Mouse (Mus musculus): ENCODE results near the gene Gps1.
"Not testable (repeated sequence)": the region's sequence is repeated elsewhere in the genome, so short reads cannot be mapped to it uniquely, and the experiment has no call there.

Gene Gps1

DNA sequence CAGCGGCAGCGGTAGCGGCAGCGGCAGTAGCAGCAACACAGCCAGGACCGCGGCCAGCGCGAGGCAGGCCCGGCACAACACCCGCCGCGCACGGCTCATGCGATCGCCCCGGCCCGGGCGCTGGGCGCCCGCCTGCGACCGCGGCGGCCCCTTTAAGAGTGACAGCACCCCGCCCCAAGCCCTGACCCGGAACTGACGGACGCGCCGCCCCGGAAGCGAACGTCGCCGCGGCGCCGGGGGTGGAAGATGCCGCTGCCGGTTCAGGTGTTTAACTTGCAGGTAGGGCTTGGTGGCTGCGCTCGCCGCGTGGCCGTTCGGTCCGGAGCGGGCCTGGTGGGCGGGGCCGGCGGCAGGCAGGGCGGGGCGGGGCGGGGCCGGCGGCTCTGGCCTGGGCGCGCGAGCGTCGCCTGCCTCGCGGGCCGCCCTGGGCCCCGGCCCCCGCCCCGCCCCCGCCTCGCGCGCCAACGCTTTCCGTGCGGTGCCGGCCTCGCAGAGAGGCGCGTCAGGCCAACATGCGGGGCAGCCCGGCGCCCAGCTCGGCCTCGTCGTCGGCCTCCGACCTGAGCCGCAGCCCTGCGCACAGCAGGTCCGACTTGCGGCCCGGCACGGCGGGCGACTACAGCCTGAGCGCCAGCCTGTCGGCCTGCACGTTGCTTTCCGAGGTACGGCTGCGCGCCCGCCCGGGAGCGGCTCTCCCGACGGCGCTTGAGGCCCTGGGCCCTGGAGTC lies at the start of gene Gps1, which contains the start of gene Rfng:
Gene Gps1 (plus strand): TSS at position 209 of the 728 bp plus-strand sequence.
Gene Rfng (minus strand): TSS at position 144 of the 728 bp plus-strand sequence.
- DNase-seq = peak; percentile 84 to 85

GRCm38 (mm10) chr11:120736424-120736823 lies 47.6 kb upstream of the Gps1 start:
- DNase-seq = no peak

GRCm38 (mm10) chr11:120740981-120741380 lies 43.1 kb upstream of the Gps1 start:
- no peak for DNase-seq

GRCm38 (mm10) chr11:120744121-120744701 lies 39.9 kb upstream of the Gps1 start:
- no peak for DNase-seq

GRCm38 (mm10) chr11:120747974-120748373 lies 36.1 kb upstream of the Gps1 start:
- no peak for DNase-seq

- peak; percentile 25 to 34 for DNase-seq
Observed at GRCm38 (mm10) chr11:120749430-120749829, 34.6 kb upstream of the Gps1 start.

- DNase-seq = no peak
Observed at GRCm38 (mm10) chr11:120751606-120752005, 32.5 kb upstream of the Gps1 start.

- no peak for DNase-seq
Observed at GRCm38 (mm10) chr11:120760236-120760635, 23.8 kb upstream of the Gps1 start.

DNA sequence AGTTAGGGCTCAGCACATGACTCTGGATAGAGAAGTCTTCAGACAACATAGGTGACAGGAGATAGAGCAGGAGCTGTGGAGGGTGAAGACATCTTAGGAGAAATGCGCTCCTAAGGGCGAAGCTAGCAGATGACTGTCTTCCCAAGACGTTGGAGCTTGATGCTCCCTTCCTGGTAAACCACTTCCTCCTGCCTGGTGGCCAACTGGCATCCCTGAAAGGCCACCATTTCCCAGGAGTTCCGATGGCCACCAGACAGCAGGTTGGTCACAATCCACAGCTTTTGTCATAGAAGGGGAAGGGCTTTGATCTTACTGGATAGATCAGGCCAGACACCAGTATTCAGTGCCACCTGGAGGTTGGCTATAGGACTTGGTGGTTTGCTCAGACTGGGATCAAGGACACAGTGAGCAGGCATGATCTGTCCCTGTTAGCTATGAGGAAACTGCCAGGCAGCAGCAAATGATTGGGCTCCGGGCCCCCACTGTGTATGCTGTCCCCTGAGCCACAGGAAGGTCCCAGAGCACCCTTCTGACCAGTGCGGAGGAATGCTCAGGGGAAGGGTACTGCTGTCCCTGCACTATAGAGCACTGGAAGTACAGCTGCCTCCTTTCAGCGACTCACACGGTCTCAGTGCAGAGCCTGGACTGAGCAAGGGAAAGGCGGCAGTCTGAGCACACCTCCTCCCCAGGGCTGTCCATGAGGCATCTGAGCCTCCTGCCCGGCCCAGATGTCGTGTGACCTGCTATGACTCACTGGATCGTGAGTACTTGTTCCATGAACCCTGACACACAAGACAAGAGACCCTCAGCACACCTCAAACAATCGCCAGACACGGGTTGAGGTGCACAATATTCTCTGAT lies 22.0 kb upstream of the Gps1 start:
- no peak for DNase-seq

- DNase-seq = not testable (repeated sequence)
Observed at GRCm38 (mm10) chr11:120762672-120763041, 21.4 kb upstream of the Gps1 start, which contains the start of gene Hmga1b. TSS of gene Hmga1b (plus strand) at chr11:120762794.

GRCm38 (mm10) chr11:120763121-120763999 lies 20.7 kb upstream of the Gps1 start:
- not testable (repeated sequence) for DNase-seq

DNA sequence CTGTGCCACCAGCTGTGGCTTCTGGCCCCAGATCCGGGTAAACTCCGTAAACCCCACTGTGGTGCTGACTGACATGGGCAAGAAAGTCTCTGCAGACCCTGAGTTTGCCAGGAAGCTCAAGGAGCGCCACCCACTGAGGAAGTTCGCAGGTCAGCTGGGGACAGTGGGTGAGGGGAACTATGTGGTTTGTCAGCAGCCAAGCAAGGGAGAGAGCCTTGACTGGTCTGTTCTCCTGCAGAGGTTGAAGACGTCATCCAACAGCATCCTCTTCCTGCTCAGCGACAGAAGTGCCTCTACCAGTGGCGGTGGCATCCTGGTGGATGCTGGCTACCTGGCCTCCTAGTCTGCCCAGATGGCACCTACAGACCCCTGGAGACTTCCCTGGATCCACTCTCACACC lies 17.0 kb upstream of the Gps1 start:
- DNase-seq = not testable (repeated sequence)

GRCm38 (mm10) chr11:120768206-120768605 lies 15.9 kb upstream of the Gps1 start:
- DNase-seq = no peak

- no peak for DNase-seq
Observed at GRCm38 (mm10) chr11:120772749-120773148, 11.3 kb upstream of the Gps1 start.

DNA sequence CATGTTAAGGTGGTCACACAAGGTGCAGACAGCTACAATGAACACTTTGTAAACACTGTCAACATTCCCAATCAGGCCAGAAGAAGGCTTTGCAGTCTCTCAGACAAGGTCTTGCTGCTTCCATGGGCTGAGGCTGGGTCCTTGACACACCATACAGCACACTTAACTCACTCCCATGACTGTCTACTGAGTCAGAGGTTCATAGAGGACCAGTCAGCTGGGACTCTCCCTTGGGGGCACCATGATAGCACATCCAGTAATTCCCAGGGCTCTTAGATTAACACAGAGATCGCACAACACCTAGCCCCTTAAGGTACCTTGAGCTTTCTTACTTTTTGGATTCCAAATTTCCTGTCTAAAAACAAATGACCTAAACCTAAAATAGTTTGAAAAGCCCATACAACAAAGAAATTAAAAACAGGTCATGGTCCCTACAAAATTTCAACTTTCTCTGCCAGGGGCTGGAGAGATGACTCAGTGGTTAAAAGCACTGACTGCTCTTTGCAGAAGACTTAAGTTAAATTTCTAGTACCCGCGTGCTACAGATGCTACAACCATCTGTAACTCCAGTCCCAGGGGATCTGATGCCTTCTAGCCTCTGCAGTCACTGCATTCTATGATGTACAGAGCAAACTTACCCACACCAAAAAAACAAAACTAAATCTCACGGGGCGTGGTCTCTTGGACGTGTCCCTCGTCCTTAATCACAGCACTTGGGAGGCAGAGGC lies 10.4 kb upstream of the Gps1 start:
- DNase-seq = no peak

DNA sequence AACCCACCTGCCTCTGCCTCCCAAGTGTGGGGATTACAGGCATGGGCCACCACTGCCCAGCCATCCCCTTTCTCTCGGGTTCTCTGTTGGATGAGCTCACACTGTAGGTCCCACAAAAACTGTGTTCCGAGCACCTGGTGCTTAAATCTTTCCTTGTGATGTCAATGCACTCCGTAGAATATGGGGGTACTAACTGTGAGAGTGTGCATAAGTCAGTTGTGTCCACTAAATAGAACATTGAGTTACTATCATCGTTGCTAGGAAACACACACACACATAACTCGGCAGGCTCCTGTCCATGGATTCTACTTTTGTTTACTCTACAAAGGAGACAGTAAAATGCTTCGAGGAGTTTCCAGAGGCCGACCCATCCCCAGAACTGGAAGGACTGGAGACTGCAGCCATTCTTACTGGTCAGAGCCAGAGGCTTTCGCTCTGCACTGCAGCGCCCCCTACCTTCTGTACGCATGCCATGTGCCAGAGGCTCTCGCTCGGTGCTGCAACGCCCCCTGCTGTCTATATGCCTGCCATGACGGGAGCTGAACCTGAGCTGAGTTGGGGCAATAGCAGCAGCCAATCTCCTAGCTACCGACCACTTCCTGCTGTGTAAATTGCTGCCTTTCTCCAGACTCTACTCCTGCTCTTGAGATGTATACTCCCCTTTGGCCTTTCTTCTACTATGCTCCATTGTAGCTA lies 8.2 kb upstream of the Gps1 start:
- DNase-seq = peak; percentile 91 to 94

- no peak for DNase-seq
Observed at GRCm38 (mm10) chr11:120777123-120777522, 6.9 kb upstream of the Gps1 start.

DNA sequence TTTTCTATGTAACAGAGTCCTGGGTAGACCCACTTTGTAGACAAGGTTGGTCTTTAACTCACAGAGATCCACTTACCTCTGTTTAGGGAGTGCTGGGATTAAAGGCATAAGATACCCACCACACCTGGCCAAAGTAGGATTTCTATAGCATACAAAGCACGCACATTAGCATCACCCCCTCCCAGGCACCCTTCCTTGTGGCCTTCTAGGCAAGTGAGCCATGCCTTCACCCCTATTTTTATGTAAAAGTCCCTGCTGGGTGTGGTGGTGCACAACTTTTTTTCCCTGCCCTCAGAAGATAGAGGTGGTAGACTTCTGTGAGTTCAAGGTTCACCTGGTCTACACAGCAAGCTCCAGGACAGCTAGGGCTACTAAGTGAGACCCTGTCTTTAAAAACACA lies 4.2 kb upstream of the Gps1 start:
- DNase-seq = no peak

DNA sequence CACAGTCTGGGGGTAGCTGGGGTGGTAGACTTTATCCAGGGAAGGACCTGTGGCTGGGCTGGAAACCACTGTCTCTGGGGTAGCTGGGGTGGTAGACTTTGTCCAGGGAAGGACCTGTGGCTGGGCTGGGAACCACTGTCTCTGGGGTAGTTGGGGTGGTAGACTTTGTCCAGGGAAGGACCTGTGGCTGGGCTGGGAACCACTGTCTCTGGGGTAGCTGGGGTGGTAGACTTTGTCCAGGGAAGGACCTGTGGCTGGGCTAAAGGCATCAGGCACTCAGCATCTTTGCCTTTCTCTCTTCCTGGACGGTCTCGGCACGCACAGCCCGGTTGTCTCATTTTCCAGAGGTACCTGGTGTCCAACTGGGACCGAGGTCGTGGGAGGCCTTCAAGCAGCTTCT lies 2.7 kb upstream of the Gps1 start:
- not testable (repeated sequence) for DNase-seq

GRCm38 (mm10) chr11:120783426-120784063 lies 527 bp upstream of the Gps1 start:
- DNase-seq = no peak

GRCm38 (mm10) chr11:120785145-120785544 lies 1.1 kb downstream of the Gps1 start:
- DNase-seq = no peak
